Mouse (Mus musculus): ENCODE results near the gene Hs3st3b1.

Hs3st3b1 gene

GRCm38 (mm10) chr11:63922091-63922621, at the start of gene Hs3st3b1:
Gene Hs3st3b1, minus strand, starts transcription at chr11:63922290.
- peak; percentile 81 to 89 for DNase-seq (ENCODE audit: low spot score in 2 of 2)

- no peak for DNase-seq (ENCODE audit: low spot score in 2 of 2)
Observed at GRCm38 (mm10) chr11:63971462-63971861, 49.4 kb upstream of the Hs3st3b1 start.

GRCm38 (mm10) chr11:63970818-63971217, 48.7 kb upstream of the Hs3st3b1 start:
- DNase-seq (ENCODE audit: low spot score in 2 of 2) = no peak

DNA sequence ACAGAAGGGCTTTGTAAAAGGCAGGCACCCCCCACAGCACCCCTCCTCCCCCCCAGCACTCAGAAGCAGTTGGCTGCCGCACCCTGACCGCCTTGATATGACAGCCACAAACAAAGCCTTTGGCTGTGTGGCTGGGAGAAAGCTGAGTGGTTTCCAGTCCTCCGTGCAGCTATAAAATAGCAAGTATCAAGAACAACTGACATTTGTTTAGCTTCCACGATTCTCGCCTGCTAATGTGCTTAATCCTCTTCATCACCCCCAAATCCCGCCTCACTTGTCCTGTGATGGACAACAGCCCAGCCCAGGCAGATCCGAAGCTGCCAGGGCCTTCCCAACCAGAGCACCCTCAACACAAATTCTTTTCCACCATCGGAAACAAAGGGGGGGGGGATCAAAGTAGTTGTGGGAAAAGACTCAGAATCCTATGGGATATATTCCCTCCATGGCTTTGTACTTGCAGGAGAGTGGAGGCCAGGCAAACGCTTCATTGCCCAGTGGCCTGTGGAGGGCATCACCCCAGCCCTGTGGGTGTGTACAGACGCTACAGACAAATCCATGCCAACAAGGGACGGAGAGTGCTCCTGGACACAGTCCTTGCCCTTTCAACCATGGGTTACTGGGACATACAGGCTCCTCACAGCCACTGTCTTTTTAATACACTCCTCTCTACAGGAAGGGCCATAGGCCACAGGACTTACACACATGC, 47.3 kb upstream of the Hs3st3b1 start:
- DNase-seq (ENCODE audit: low spot score in 2 of 2) = no peak

- DNase-seq (ENCODE audit: low spot score in 2 of 2) = no peak
Observed at GRCm38 (mm10) chr11:63968388-63969035, 46.4 kb upstream of the Hs3st3b1 start.

GRCm38 (mm10) chr11:63967641-63968387, 45.7 kb upstream of the Hs3st3b1 start:
- no peak for DNase-seq (ENCODE audit: low spot score in 2 of 2)

DNA sequence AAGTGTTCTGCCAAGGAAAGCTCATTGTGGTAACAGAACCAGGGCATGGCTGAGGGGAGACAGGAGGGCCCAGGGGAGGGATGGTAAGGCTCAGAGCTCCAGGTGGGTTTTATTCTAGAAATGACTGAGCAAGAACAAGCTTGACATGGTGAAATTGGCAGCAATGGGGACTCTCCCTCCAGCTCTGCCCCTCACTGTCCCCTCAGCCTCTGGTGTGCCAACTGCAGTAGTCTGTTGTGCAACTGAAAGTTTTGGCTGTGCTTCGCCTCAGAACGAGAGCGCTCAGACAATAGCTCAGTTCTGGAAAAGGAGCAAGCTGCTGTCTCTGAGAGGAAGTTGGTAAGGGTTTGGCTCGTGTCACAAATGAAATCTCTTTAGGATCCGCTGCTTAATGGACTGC, 43.3 kb upstream of the Hs3st3b1 start:
- peak in 1 of 2 experiments; percentile 36 for DNase-seq (ENCODE audit: low spot score in 2 of 2)

GRCm38 (mm10) chr11:63957207-63957606, 35.1 kb upstream of the Hs3st3b1 start:
- peak; percentile 23 to 28 for DNase-seq (ENCODE audit: low spot score in 2 of 2)

GRCm38 (mm10) chr11:63956748-63957147, 34.7 kb upstream of the Hs3st3b1 start:
- DNase-seq (ENCODE audit: low spot score in 2 of 2) = no peak

- DNase-seq (ENCODE audit: low spot score in 2 of 2) = no peak
Observed at GRCm38 (mm10) chr11:63953887-63954286, 31.8 kb upstream of the Hs3st3b1 start.

DNA sequence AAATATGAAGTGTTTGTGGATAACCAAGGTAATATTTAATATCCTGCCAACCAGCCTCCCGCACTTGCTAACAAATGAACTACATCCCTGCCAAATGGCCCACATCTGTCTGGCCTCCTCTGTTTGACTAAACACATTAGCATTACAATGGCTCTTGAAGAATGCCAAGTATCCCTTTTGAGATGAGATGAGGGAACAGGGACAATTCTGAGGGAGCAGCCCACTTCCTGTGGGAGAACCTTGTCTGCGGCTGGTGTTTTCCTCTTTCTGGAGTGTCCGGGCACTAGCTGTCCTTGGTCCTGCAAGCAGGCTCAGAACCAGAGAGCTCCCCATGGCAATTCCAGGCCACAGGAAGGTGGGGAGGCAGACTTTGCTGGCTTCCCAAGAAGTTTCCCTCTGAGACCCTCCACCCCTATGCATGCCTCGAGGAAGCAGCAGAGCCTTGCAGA, 30.7 kb upstream of the Hs3st3b1 start:
- no peak for DNase-seq (ENCODE audit: low spot score in 2 of 2)

GRCm38 (mm10) chr11:63951831-63952631, 29.9 kb upstream of the Hs3st3b1 start:
- DNase-seq (ENCODE audit: low spot score in 2 of 2) = peak; percentile 21 to 53

DNA sequence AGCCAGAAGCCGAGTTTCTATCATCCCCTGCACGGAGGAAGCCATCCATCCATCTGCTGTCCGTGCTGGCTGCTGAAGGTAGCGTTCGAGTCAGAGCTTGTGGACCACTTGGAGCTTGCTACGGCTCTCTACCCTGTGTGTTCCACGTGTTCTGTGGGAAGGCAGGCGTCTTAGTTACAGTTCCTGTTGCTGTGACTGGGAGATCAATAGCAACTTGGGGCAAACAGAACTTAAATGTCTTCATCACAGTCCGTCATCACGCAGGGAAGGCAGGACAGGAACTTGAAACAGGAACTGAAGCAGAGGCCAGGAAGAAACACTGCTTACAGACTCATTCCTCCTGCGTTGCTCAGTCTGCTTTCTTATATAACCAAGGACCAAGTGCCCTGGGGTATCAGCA, 26.3 kb upstream of the Hs3st3b1 start:
- no peak for DNase-seq (ENCODE audit: low spot score in 2 of 2)

- no peak for DNase-seq (ENCODE audit: low spot score in 2 of 2)
Observed at GRCm38 (mm10) chr11:63947024-63947423, 24.9 kb upstream of the Hs3st3b1 start.

DNA sequence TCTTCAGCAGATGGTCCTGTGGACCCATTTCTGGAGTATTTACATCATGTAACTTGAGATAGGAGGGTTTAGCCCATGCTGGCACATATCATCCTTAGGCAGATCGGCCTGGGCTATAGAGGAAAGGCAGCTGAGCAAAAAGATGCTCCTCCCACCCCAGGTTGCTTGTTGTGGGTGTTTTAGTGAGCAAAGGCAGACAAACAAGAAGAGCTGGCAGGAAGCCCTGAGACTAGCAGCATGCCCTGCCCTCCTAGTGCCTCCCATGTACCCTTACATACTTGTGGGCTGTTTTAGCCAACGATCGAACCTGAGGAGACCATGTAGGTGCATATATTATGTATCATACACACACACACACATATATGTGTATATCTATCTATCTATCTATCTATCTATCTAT, 21.9 kb upstream of the Hs3st3b1 start:
- DNase-seq (ENCODE audit: low spot score in 2 of 2) = no peak

DNA sequence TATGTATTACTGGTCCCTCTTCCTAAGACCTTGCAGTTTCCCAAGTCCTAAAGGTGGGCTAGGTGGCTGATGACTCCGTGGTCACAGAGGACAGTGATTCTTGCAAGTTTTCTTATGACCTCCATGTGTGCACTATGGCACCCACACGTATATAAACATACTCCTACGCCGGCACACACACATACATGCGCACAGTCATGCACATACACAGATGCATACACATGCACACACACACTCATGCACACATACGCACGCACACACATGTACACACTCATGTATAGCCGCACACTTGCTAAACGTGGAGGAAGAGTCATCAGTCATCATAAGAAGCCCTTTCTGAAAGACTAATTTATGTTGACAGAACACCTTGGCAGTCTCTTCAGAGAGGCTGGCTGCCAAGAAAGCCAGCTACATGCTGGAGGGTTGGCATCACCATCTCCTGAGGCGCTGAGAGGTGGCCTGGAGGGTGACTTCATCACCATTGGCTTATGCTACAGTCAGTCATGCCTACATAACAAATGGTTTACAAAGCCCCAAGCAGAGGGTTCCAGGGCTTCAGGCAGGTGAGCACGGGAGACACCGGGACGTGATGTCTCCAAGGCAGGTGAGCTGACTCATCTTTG, 21.3 kb upstream of the Hs3st3b1 start:
- DNase-seq (ENCODE audit: low spot score in 2 of 2) = no peak

DNA sequence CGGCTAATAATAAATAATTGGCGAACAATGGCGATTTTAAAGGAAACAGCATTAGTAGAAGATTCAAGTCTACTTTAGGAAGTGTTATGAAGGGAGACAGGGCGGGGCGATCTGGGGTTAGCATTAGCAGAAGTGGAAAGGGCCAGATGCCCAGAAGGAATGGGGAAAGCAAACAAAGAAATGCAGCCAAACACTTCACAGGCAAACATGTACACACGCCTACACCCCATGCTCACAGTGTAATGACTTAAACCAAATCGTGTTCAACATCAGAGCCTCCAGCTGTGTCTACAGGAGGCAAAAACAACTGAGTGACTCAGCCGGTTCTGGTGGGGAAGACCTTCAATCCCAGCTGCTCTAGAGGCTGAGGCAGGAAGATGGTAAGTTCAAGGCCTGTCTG, 20.1 kb upstream of the Hs3st3b1 start:
- DNase-seq (ENCODE audit: low spot score in 2 of 2) = no peak

- no peak for DNase-seq (ENCODE audit: low spot score in 2 of 2)
Observed at GRCm38 (mm10) chr11:63936641-63937040, 14.6 kb upstream of the Hs3st3b1 start.

- no peak for DNase-seq (ENCODE audit: low spot score in 2 of 2)
Observed at GRCm38 (mm10) chr11:63926901-63927300, 4.8 kb upstream of the Hs3st3b1 start.

DNA sequence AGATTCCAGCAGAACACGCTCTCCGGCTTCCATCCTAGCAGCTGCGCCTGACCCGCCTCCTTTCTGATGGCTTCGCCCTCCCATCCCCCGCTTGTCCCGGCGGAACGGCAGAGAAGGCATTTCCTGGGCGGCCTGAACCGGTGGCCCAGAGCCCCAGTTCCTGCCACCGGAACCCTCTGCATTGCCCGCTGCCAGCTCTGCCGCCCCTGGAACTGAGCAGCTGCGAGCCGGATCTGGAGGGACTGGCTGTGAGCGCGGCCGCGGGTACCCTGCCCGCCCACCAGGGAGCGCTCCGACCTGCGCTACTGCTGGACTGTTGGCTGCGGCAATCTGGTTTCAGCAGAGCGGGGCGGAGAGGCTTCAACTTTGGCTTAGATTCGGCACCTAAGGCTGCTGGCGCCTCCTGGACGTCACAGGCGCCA, 3.1 kb upstream of the Hs3st3b1 start:
- peak; percentile 73 to 81 for DNase-seq (ENCODE audit: low spot score in 2 of 2)

Data from urinary bladder, postnatal 36 days (tissue).